Mouse (Mus musculus): Measurements from ENCODE around the gene Pafah1b1.

DNA sequence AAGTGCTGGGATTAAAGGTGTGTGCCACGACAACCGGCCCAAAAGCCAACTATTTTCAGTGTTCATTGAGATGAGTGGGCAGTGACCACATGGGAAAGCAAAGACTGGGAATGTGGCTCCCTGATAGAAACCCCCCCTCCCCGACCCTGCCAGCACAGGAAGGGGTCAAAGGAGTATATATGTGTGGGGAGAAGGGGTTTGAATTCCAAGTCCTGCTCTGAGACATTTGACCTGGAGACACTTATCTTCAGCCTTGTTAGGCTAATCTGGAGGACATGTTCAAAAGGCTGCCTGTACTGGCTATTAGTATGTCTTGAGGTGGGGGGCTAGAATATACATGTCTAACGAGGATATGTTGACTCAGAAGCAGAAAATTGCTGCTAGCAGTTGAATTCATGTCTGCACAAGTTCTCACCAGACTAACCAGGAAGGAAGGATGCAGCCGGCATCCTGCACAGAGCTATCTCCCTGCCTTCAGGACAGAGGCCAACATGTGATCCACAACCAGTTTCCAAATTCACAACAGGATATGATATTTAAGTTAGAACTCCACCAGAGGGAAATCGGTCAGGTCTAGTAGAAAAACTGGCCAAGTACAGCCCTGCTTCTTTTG, 51.5 kb downstream of the Pafah1b1 start:
- TF ChIP-seq CTCF (IDR thresholded peaks at IDR 0.05; ENCODE audit: control insufficient read depth, insufficient read depth, insufficient replicate concordance, low read depth, low read length) (no peak), POLR2A (IDR thresholded peaks at IDR 0.05; ENCODE audit: control insufficient read depth, low read depth, low read length) (no peak)

Data from testis, adult 2 months (tissue).